Mouse (Mus musculus) cerebellum, adult 18-20 months (tissue): Measurements from ENCODE around the gene Smpdl3a.

ENCODE experiments used
- DNase-seq, 2 experiments: peaks; one replicate each; pipeline ENCODE4 v3.0.0; 2021

Smpdl3a gene

GRCm38 (mm10) chr10:57794018-57794417 lies at the start of gene Smpdl3a:
Gene Smpdl3a (plus strand): TSS chr10:57794335.
- no peak for DNase-seq

GRCm38 (mm10) chr10:57745452-57745851 lies 48.7 kb upstream of the Smpdl3a start:
- DNase-seq, result no peak

DNA sequence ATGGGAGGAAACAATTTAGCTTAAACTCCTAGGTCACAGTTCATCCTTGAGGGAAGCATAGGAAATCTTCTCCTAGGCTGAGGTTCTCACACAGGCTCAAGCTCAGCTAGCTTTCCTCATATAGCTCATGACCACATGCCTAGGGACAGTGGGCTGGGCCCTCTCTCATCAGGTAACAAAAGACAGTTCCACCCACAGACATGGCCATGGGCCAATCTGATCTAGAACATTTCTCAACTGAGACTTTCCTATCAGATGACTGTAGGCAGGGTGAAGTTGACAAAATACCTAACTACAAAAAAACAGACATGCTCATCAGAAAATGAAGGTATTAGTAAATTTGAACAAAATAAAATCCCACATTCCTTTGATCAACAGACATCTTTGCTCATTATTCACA lies 47.0 kb upstream of the Smpdl3a start:
- no peak for DNase-seq

GRCm38 (mm10) chr10:57753343-57753742 lies 40.8 kb upstream of the Smpdl3a start:
- no peak for DNase-seq

DNA sequence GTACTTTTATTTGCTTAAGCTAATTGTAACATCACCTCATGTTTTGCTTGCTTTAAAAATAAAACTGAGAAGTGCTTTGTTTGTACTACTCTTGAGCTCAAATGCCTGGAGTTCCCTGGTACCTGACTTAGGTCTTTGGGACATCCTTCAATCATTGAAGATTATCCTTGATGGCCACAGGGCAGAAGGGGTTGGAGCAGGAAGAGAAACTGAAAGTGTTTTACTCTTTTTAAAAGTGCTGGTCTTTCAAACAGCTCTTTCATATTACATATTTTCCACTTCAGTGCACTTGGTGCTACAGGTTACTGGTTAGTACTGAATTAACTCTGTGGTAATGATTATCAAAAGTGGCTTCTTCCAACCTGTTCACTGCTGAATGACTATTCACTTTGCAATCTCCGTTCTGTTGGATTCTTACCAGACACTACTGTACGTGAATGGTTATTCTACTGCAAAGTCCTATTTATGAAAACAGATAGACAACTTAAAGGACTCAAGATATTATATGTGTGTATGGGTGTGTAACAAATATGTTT lies 38.9 kb upstream of the Smpdl3a start:
- no peak for DNase-seq

DNA sequence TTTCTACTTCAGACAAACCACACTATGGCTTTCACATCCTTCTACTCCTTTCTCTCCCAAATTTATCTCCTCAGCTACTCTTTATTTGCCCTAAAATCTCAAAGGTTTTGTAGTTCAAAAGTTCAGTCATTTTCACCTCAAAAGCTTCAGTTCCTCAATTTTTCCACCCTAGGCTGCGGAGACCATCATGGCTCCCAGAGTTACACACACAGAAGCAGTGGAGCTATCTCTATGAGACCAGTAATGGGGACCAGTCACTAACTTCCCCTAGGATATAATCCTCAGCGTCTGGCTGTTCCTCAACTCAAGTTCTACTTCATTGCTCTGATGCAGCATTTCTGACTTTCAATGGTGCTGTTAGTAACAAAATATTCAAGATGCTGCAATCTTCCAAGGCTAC lies 35.1 kb upstream of the Smpdl3a start:
- no peak for DNase-seq

DNA sequence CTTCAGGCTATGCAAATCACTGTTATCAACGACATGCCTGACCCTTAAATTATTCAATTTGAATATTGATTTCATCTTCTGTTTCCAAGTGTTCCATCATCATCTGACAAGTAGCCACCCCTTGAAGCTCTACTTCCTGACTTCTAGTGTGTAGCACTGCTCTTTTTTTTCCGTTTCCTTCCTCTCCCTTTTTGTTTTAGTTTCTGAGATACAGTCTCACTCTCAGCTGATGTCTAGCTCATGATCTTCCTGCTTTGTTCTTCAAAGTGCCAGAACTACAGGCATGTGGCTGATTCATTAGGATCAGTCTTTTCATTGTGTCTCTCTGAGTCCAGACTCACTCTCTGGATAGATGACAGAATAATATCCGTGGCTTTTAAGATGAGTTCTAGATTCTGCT lies 33.4 kb upstream of the Smpdl3a start:
- DNase-seq, result no peak

GRCm38 (mm10) chr10:57763044-57763443 lies 31.1 kb upstream of the Smpdl3a start:
- DNase-seq, result no peak

DNA sequence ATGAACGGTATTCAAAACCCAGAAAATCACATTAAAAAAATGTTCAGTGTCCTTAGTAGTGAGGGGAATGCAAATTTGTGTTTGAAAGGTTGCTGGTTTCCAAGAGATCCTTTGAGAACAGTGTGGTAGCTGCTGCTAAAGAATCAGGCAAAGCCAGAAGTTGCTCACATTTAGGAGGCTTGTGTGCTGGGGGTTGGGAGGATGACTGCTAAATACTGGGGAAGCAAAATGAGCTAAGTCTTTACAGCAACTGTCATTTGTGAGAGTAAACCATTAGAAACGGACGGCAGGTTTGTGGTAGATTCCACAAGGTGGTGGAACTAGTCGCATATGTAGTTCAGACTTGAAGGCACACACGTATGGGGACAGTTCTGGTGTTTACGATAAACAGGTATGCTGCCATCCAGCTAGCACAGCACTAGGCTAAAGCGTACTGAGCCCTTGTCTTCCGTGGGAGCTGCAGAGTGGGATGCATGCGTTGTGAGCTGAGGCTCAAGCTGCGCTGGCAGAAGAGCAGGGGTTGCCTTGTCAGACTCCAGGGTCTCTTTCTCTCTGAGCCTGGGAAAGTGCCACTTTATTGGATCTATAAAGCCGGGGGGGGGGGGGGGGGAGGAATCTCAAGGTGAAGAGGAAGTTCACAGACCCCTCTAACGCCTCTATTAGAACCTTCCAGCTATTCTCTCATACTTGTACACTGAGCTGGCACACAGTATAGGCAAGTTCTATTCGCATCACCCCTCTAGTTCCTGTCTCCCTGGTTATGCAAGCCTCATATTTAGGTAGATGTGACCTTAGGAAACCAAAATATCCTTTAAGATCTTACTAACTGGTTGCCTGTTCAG lies 10.6 kb upstream of the Smpdl3a start:
- DNase-seq, result no peak

DNA sequence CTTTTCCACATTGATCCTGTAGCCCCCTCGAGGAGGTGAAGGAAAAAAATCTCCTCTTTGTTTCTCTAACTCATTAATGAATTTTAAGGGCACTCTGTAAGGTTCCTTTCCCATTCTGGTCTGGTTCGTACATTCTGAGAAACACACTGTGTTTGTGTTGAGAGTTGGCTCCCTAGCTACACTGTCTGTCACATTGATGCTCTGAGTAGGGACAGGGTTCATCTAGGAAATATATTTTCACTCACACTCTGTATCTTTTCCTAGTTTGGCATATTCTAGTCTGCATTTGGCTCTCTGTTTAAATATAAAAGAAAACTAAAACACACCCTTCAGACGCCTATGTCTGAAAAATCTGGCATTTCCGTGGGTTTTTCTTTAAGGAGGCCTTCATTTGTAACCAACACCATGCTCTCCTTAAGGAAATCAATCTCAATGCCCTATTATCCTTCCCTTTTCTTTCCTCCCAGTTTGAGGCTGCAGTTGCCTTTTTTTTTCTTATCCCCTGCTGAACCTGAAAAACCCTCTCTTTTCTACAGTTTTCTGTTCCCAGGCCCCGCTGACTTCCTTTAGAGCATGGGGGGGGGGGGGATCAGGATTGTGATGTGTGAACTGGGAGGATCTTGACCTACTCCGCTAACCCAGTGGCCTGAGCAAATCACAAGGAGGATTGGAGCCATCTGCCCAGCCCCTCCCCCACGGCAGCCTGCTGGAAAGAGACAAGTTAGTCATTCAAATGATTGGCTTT lies 9.8 kb upstream of the Smpdl3a start:
- peak; percentile 66 to 70 for DNase-seq

DNA sequence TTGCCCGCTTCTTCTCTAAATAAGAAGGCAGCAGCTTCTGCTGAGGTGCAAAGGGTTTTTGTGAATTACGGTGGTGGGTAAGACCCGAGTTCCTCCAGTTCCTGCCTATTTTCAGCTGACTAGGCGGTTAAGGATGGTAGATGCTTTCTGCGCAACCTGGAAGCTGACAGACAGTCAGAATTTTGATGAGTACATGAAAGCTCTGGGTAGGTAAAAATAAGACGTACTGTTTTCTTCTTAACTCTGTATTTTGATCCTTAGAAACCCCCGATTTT lies 9.3 kb upstream of the Smpdl3a start, which contains the start of gene Fabp7:
TSS of gene Fabp7 (plus strand) at position 6 of the 275 bp plus-strand sequence.
- no peak for DNase-seq

DNA sequence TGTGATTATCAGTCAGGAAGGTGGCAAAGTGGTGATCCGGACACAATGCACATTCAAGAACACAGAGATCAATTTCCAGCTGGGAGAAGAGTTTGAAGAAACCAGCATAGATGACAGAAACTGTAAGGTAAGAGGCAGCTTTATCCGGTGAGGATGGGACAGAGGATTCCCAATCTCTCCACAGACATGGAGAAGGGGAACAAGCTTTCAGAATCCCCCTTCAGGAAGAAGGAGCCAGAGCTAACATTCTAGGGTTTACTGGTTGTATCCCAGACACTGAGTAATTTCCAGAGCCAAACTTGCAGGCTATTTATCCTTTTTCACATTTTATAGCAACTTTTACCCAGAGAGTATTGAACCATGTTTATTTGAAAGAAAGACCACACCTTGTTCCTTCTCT lies 8.6 kb upstream of the Smpdl3a start:
- DNase-seq, result no peak

DNA sequence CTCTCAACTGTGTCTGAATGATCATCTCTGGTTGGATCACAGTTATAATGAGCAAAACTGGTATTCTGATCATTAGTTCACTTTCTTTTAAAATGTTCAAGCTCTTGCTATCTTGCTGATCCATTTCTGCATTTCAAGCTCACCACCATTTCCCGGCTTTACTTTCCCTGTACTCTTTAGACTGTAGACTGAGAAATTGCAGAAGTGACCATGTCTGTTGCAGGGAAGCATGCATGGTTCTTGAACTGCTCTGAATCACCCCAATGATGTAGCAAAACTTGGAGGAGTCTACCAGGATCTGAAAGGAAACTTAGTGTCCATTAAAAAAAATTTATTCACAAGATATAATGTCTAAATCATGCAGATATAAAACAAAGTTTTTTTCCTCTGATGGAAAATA lies 1.2 kb upstream of the Smpdl3a start:
- no peak for DNase-seq

GRCm38 (mm10) chr10:57794491-57795461 lies 641 bp downstream of the Smpdl3a start:
- DNase-seq, result peak; percentile 36 to 48

DNA sequence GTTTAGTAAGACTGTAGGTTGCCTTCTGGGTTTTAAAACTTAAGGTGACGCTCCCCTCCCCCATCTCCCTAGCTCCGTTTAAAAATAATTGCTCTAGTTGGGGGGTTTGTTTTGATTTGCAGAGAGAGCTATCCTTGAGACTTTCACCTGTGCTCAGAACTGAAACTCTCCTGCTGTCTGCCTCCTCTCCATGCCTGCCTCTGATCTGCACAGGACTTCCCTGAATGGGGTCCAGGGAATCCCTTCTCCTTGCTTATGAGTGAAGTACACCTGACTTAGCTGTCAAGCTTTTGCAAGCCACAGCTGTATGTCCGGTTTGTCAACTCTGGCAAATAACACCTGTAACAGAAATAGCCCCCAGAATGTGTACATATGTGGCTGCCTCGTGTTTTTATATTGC lies 1.4 kb downstream of the Smpdl3a start:
- no peak for DNase-seq

- DNase-seq, result peak; percentile 8 to 10
Measured at GRCm38 (mm10) chr10:57796057-57796456, 1.9 kb downstream of the Smpdl3a start.

GRCm38 (mm10) chr10:57799486-57799885 lies 5.4 kb downstream of the Smpdl3a start:
- DNase-seq, result no peak

DNA sequence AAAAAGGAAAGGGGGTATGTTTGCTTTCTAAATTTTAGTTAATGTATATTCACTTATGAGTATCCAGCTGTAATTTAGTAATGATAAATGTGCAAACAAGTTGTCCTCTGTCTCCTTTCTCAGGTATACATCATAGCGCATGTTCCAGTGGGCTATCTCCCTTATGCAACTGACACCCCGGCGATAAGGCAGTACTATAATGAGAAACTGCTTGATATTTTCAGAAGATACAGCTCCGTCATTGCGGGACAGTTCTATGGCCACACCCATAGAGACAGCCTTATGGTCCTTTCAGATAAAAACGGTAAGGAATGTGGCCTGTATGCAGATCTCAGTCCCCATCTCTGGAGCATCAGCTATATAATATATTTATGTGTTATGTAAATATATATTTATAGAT lies 13.6 kb downstream of the Smpdl3a start:
- no peak for DNase-seq

- no peak for DNase-seq
Measured at GRCm38 (mm10) chr10:57812161-57812856, 18.2 kb downstream of the Smpdl3a start.

DNA sequence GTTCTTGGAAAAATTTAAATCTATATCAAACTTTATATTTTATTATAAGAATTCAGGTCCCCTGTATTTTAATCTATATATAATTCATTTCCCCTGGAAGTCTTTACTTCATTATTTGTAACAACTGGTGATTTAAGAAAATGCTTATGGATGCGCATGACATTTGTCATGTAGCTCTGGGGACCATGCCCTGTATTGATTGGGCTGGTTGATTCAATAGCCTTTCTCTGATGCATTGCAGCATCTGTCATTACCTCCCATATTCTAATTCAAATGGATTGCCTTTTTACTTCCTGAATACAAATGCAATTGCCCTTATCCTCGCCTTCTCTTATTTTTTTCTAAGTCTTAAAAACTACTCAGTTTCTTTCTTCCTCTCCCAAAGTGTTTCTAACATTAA lies 20.2 kb downstream of the Smpdl3a start:
- DNase-seq, result no peak

DNA sequence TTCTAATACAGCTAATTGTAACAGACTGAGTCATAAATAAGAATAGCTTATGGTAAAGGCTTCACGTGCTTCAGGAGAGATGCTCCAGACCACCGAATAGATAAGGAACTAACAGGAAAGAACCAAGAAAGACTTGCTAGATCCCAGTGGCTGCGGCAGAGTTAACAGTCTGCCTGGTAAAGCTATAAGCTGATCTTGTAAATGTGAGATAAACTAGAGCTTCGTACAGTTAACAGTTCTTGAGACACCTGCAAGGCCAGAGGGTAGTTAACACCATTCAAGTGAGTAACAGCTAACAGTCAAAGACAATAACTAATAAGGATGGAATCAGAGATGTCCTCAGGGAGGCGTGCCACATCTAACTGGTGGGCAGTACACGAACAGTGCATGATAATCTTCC lies 21.7 kb downstream of the Smpdl3a start:
- DNase-seq, result no peak

- DNase-seq, result no peak
Measured at GRCm38 (mm10) chr10:57819209-57819608, 25.1 kb downstream of the Smpdl3a start.
